Mouse (Mus musculus) liver, postnatal 0 days (tissue): ENCODE results near the gene Hist1h3d. TPM values are rescaled to one million over a fixed set of nuclear protein-coding genes. Genes with fewer than 3 reads are reported as not detected.

Experiments used
- ATAC-seq: fragments of 200-750 bp; cut with Nextera tagmentation; 2 replicates; pipeline ENCODE4 v1.8.0; 2017; ENCODE audit warnings: mild to moderate bottlenecking, moderate library complexity
- DNase-seq: peaks from one replicate; pipeline ENCODE4 v3.0.0-alpha.2; 2016
- H3K27ac ChIP-seq: fragments of 300-500 bp; sonication (generic); 2 replicates; pipeline ENCODE4 v1.5.1; 2014; ENCODE audit warnings: antibody characterized with exemption, moderate library complexity, mild to moderate bottlenecking, low read depth
- H3K27me3 ChIP-seq: fragments of 300-500 bp; sonication (generic); 2 replicates; pipeline ENCODE4 v1.6.1; 2014; ENCODE audit warnings: low read length, control low read depth, mixed read lengths; ENCODE audit not compliant: insufficient read depth
- H3K36me3 ChIP-seq: fragments of 300-500 bp; sonication (generic); replicated peaks from 2 replicates; pipeline ENCODE4 v1.6.1; 2014; ENCODE audit warnings: mild to moderate bottlenecking, control low read depth, low read length, moderate library complexity, mixed read lengths; ENCODE audit not compliant: insufficient read depth
- H3K4me1 ChIP-seq: fragments of 300-500 bp; sonication (generic); 2 replicates; pipeline ENCODE4 v1.6.1; 2014; ENCODE audit warnings: antibody characterized with exemption, mild to moderate bottlenecking, control low read depth; ENCODE audit not compliant: insufficient read depth
- H3K4me2 ChIP-seq: fragments of 300-500 bp; sonication (generic); 2 replicates; pipeline ENCODE4 v1.6.1; 2014; ENCODE audit warnings: low read depth, mild to moderate bottlenecking, low read length, moderate library complexity, mixed read lengths
- H3K4me3 ChIP-seq: fragments of 300-500 bp; sonication (generic); 2 replicates; pipeline ENCODE4 v1.5.1; 2014; ENCODE audit warnings: low read depth, low read length
- H3K9ac ChIP-seq: fragments of 300-500 bp; sonication (generic); replicated peaks from 2 replicates; pipeline ENCODE4 v1.6.1; 2014; ENCODE audit warnings: mild to moderate bottlenecking, moderate library complexity
- H3K9me3 ChIP-seq: fragments of 300-500 bp; sonication (generic); 2 replicates; pipeline ENCODE4 v1.6.1; 2016; ENCODE audit warnings: mild to moderate bottlenecking, control low read depth, low read length, mixed read lengths
- CTCF ChIP-seq: sonication (generic); IDR thresholded peaks from 2 replicates; pipeline ENCODE4 v1.5.1; 2016; ENCODE audit warnings: antibody characterized with exemption, low read depth
- EP300 ChIP-seq: IDR thresholded peaks from 2 replicates; pipeline ENCODE4 v1.6.1; 2016; ENCODE audit warnings: antibody characterized with exemption, low read depth, mild to moderate bottlenecking
- WGBS: fragments of 180-500 bp; shearing (Covaris S2); extraction: QIAGEN DNeasy Blood & Tissue Kit; methylation state at CpG from one replicate; pipeline ENCODE4 v1.1.7; 2014; ENCODE audit not compliant: insufficient replicate concordance; 5-methylcytosine and 5-hydroxymethylcytosine counted together
- polyA plus RNA-seq: library from polyadenylated mRNA; unstranded; fragments of >200 nt; fragmentation: Nextera tagmentation; extraction: Ambion mirVana; gene quantifications from 2 replicates; pipeline ENCODE4 v1.2.1, GENCODE M21; 2015

Hist1h3d gene
- polyA plus RNA-seq, 1 experiment from 2014 or later = 5.8 TPM

DNA sequence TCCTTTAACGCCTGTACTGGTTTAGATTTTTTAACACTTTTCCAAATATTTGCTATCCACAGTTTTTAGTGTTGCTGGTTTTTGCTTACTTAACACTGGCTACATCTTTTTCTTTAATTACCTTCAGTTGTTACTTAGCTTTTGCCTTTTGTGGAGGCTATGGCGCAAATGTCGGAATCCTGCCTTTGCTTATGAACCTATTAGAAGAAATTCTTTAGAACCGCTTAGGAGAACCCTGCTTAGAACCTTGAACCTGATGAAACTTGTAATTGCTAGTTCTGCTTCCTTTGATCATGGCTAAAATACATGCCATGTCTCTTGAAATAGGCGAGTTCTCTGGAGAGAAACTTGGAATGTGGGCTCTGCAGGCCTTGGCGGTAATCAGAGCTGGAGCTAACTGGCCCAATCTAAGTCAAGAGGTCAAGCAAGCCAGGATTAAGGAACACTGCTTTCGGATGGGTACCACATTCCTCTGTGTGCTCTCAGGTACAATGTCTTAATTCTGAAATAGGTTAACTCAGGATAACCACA lies 853 bp downstream of the Hist1h3d start:
- Histone ChIP-seq H3K9me3 (no peaks in the 10 kb centered on the region), H3K27me3 (no peaks in the 10 kb centered on the region), H3K4me3 (peak overlapping the region; percentile 53), H3K9ac (peak overlapping the region; percentile 82), H3K36me3 (no peaks in the 10 kb centered on the region), H3K4me1 (peaks cover 14% of the 10 kb centered on the region), H3K27ac (peak overlapping the region; percentile 88), H3K4me2 (peak overlapping the region; percentile 71)
- DNase-seq = no peak
- TF ChIP-seq CTCF (no peak), EP300 (no peak)
- ATAC-seq = no peak
- 18% methylated on average over 7 of the region's 7 CpGs for WGBS

DNA sequence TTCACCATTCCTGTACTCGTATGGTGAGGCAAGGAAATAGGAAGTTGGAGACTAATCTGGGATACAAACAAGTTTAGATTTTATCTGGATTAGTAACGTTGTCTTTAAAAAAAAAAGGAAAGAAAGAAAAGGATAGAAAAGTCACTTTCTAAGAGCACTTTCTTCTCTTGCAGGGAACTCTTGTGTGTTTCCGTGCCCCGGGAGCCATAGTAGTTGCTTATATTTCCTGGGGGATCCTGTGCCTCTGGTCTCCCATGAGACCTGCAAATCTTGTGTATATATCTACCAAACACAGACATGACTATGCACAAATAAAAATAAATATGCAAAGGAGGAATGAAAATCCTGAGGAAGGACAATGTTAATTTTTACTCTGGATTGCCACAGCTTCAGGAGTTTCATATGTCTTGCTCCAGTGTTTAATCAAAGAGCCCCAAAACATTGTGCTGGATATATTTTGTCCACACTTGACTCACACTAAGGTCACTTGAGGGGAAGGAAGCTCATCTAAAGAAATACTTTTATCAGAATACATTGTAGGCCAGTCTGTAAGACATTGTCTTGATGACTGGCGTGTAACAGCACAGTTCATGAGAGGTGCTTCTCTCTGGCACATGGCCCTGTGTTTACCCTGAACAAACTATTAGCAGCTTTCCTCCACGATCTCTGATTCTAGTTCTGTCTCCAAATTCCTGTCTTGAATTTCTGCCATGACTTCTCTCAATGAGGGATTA lies 1.5 kb downstream of the Hist1h3d start:
- H3K4me1 ChIP-seq = peaks cover 14% of the 10 kb centered on the region
- peak overlapping the region; percentile 53 for H3K4me3 ChIP-seq
- no peak for ATAC-seq
- no peaks in the 10 kb centered on the region for H3K27me3 ChIP-seq
- peak overlapping the region; percentile 71 for H3K4me2 ChIP-seq
- no peaks in the 10 kb centered on the region for H3K9me3 ChIP-seq
- TF ChIP-seq EP300 (no peak), CTCF (no peak)
- 37% methylated on average over 6 of the region's 6 CpGs for WGBS
- peak overlapping the region; percentile 88 for H3K27ac ChIP-seq
- no peaks in the 10 kb centered on the region for H3K36me3 ChIP-seq
- peak overlapping the region; percentile 82 for H3K9ac ChIP-seq
- DNase-seq = no peak

DNA sequence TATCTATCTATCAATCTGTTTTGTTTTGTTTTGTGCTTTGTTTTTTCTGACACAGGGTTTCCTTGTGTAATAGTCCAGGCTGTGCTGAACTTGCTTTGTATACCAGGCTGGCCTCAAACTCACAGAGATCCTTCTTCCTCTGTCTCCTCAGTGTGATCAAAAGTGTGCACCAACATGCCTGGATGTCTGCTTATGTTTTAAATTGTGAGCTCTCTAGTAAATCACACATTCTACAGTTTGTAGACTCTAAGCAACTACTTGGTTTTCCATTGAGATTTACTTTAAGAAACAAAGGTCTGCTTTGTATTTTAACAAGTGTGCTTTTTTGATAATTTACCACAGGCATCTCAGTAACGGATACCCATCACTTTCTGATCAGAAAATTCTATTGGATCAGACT lies 2.3 kb downstream of the Hist1h3d start:
- Histone ChIP-seq H3K9me3 (no peaks in the 10 kb centered on the region), H3K27me3 (no peaks in the 10 kb centered on the region), H3K4me2 (no peak overlapping the region), H3K4me1 (peaks cover 19% of the 10 kb centered on the region), H3K4me3 (no peak overlapping the region), H3K36me3 (no peaks in the 10 kb centered on the region), H3K9ac (no peak overlapping the region), H3K27ac (no peak overlapping the region)
- WGBS = 89% methylated on average over 1 of the region's 1 CpGs
- ATAC-seq (no peak), DNase-seq (no peak)
- no peak for TF ChIP-seq CTCF
- TF ChIP-seq EP300 = no peak

DNA sequence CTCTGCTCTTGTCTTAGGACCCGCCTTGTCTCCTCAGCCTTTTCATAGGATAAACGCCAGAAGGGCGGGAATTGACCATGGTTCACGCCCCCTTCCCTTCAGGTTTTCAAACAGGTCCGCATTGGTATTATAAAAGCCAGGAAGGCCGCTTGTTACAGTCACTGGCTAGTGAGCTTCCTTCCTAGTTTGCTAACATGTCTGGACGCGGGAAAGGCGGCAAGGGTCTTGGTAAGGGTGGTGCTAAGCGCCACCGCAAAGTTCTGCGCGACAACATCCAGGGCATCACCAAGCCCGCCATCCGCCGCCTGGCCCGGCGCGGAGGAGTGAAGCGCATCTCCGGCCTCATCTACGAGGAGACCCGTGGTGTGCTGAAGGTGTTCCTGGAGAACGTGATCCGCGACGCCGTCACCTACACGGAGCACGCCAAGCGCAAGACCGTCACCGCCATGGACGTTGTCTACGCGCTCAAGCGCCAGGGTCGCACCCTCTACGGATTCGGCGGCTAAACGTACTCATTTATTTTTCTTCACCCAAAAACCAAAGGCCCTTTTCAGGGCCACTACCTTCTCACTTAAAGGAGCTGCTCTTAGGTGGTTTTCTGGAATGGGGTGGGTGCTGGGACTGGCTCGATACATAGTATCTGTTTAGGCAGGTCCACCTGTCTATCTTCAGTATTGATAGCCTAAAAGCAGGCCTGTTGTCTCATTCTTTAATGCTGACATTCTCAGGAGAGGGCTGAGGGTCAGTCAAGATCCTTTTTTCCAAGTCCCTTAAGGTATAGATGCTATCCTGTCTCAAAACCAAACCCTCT lies 6.0 kb downstream of the Hist1h3d start, which contains the start of gene Hist1h4d:
TSS of gene Hist1h4d (plus strand) at position 191 of the 811 bp plus-strand sequence.
- peak; percentile 76 for ATAC-seq
- Histone ChIP-seq H3K9me3 (no peaks in the 10 kb centered on the region), H3K4me1 (peaks cover 30% of the 10 kb centered on the region), H3K4me3 (peak within 1 kb of the TSS; percentile 59), H3K4me2 (peak within 1 kb of the TSS; percentile 86), H3K9ac (peak within 1 kb of the TSS; percentile 83), H3K27me3 (no peaks in the 10 kb centered on the region), H3K36me3 (no peaks in the 10 kb centered on the region), H3K27ac (peak within 1 kb of the TSS; percentile 99)
- DNase-seq = peak; percentile 94
- WGBS = 2% methylated on average over 43 of the region's 43 CpGs
- TF ChIP-seq EP300 (peak; percentile 94), CTCF (no peak)

DNA sequence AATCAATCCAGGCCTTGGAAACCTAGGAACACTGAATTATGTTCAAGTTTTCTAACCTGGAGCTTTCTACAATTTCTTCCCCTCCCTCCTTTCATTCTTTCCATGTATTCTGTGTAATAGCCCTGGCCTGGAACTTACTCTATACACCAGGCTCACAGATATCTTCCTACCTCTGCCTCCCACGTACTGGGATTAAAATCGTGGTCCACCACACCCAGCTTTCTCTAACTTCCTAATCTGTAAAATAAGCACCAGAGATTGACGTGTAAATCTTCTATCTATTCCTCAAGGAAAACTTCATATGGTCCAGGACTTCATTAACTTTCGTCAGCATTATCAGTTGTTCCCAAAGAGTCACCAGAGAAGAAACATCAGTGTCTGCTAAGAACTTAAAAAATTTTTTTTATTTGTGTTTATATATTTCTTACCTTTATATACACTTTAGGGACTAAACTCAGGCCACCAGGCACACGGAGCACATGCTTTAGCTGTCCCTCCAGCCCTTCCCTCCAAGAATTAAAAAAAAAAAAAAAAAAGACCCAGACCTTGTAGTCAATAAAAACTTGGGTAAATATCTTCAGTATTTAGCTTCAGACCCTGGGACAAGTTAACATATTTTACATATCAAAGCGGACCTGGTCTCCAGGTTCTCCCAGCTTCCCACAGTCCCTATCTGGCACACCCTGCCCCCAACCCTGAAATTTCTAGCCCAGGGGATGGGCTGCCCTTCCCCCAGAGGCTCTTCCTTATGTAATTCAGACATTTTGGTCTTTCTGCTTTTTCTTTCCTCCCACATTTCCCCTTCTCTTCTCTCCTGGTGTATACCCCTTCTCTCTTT lies 6.9 kb downstream of the Hist1h3d start:
- Histone ChIP-seq H3K9ac (peak overlapping the region; percentile 83), H3K36me3 (no peaks in the 10 kb centered on the region), H3K9me3 (no peaks in the 10 kb centered on the region), H3K4me3 (peak overlapping the region; percentile 59), H3K27me3 (no peaks in the 10 kb centered on the region), H3K4me2 (peak overlapping the region; percentile 86), H3K4me1 (peaks cover 24% of the 10 kb centered on the region), H3K27ac (peak overlapping the region; percentile 99)
- 11% methylated on average over 6 of the region's 6 CpGs for WGBS
- TF ChIP-seq CTCF = no peak
- no peak for TF ChIP-seq EP300
- DNase-seq (peak; percentile 35), ATAC-seq (no peak)
